8 mouse cellular contexts compared by ENCODE assay signal in the genomic region with DNA sequence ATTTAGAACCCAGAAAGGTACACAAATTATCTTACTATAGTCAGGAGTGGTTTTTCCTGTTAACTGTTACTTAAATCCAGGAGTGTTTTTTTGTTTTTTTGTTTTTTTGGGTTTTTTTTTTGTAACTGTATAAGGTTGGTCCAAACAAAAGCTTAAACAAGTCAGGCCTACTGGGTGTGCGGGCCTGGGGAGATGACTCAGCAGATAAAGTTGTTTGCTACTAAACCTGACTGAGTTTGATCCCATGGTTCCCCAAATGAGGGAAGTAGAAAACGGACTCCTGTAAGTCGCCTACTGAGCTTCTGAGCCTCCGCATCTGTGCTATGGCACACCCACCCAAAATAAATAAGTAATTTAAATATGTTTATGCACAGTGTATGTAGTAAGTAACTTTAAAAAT.
"Had no signal": no experiment of that assay in that cellular context is flagged by ENCODE, and none has a peak within 500 bp of the region (broad histone marks: within the 10 kb centered on the region; RNA-seq: fewer than 3 reads in every experiment).

No protein-coding gene starts in this region.

- H3K27ac ChIP-seq: limb, embryonic 10.5 days; midbrain, embryonic 13.5 days; stomach, postnatal 0 days had no signal

- DNase-seq: kidney, adult 18-20 months; kidney, postnatal 10 days; lung, adult 18-20 months; right cerebral cortex, adult 18-20 months; thymus, postnatal 4 days had no signal

- ATAC-seq: midbrain, embryonic 13.5 days had no signal

- H3K36me3 ChIP-seq: limb, embryonic 10.5 days; midbrain, embryonic 13.5 days had no signal

- H3K9ac ChIP-seq: midbrain, embryonic 13.5 days had no signal

- H3K4me3 ChIP-seq: limb, embryonic 10.5 days; midbrain, embryonic 13.5 days had no signal

- H3K4me2 ChIP-seq: midbrain, embryonic 13.5 days had no signal

- H3K9me3 ChIP-seq: limb, embryonic 10.5 days; midbrain, embryonic 13.5 days had no signal

- H3K27me3 ChIP-seq: midbrain, embryonic 13.5 days had no signal

- H3K4me1 ChIP-seq: limb, embryonic 10.5 days; midbrain, embryonic 13.5 days had no signal
